Mouse (Mus musculus) intestine, postnatal 0 days (tissue): ENCODE data around the gene Gm5741. TPM values are rescaled to one million over a fixed set of nuclear protein-coding genes. Genes with fewer than 3 reads are reported as not detected.
A peak's percentile ranks its signal among the peaks of the same experiment; 100 is the strongest.

ENCODE experiments used
- ATAC-seq: fragments of 200-750 bp; cut with Nextera tagmentation; 2 replicates; pipeline ENCODE4 v1.8.0; 2017; ENCODE audit warnings: mild to moderate bottlenecking, moderate TSS enrichment, moderate library complexity
- H3K27ac ChIP-seq: fragments of 300-500 bp; sonication (generic); 2 replicates; pipeline ENCODE4 v1.5.1; 2014; ENCODE audit warnings: mild to moderate bottlenecking, low read depth, low read length, moderate library complexity
- H3K27me3 ChIP-seq: fragments of 300-500 bp; sonication (generic); replicated peaks from 2 replicates; pipeline ENCODE4 v1.6.1; 2014; ENCODE audit warnings: low read length, mixed read lengths; ENCODE audit not compliant: control insufficient read depth, insufficient read depth
- H3K36me3 ChIP-seq: fragments of 300-500 bp; sonication (generic); 2 replicates; pipeline ENCODE4 v1.6.1; 2014; ENCODE audit warnings: mild to moderate bottlenecking, moderate library complexity; ENCODE audit not compliant: control insufficient read depth, insufficient read depth
- H3K4me1 ChIP-seq: fragments of 300-500 bp; sonication (generic); replicated peaks from 2 replicates; pipeline ENCODE4 v1.6.1; 2014; ENCODE audit warnings: antibody characterized with exemption, low read length, mixed read lengths; ENCODE audit not compliant: control insufficient read depth, insufficient read depth
- H3K4me2 ChIP-seq: fragments of 300-500 bp; sonication (generic); replicated peaks from 2 replicates; pipeline ENCODE4 v1.6.1; 2014; ENCODE audit warnings: low read depth, mild to moderate bottlenecking, moderate library complexity
- H3K4me3 ChIP-seq: fragments of 300-500 bp; sonication (generic); 2 replicates; pipeline ENCODE4 v1.5.1; 2014; ENCODE audit warnings: low read depth, low read length
- H3K9ac ChIP-seq: fragments of 300-500 bp; sonication (generic); 2 replicates; pipeline ENCODE4 v1.6.1; 2014; ENCODE audit warnings: mild to moderate bottlenecking, low read depth, low read length
- H3K9me3 ChIP-seq: fragments of 300-500 bp; sonication (generic); 2 replicates; pipeline ENCODE4 v1.6.1; 2016; ENCODE audit warnings: mixed run types; ENCODE audit not compliant: control insufficient read depth
- CTCF ChIP-seq: sonication (generic); IDR thresholded peaks from 2 replicates; pipeline ENCODE4 v1.5.1; 2016; ENCODE audit warnings: low read depth, mild to moderate bottlenecking, control low read depth, antibody characterized with exemption, moderate library complexity
- WGBS: fragments of 180-500 bp; shearing (Covaris S2); extraction: QIAGEN DNeasy Blood & Tissue Kit; methylation state at CpG from one replicate; pipeline ENCODE4 v1.1.7; 2014; 5-methylcytosine and 5-hydroxymethylcytosine counted together
- polyA plus RNA-seq: library from polyadenylated mRNA; unstranded; fragments of >200 nt; fragmentation: Nextera tagmentation; extraction: Ambion mirVana; gene quantifications from 2 replicates; pipeline ENCODE4 v1.2.1, GENCODE M21; 2015

Gene Gm5741
- polyA plus RNA-seq, 1 experiment from 2014 or later, result 0.60 TPM

GRCm38 (mm10) chr8:85035165-85035727, 32.5 kb downstream of the Gm5741 start:
- Histone ChIP-seq H3K4me1 (peaks cover 5% of the 10 kb centered on the region; the same call in 1 of the 2 replicates), H3K27me3 (no peaks in the 10 kb centered on the region), H3K4me3 (peak overlapping the region; percentile 88), H3K4me2 (peak overlapping the region; percentile 94), H3K36me3 (peaks cover 14% of the 10 kb centered on the region), H3K27ac (peak overlapping the region; percentile 96), H3K9ac (peak overlapping the region; percentile 89), H3K9me3 (no peaks in the 10 kb centered on the region)
- WGBS, result 2% methylated on average over 12 of the region's 12 CpGs
- ATAC-seq, result no peak
- TF ChIP-seq CTCF, result no peak

- H3K9me3 ChIP-seq, result no peaks in the 10 kb centered on the region
- H3K4me3 ChIP-seq, result peak overlapping the region; percentile 88
- H3K27ac ChIP-seq, result peak overlapping the region; percentile 17; the same call in 1 of the 2 replicates
- TF ChIP-seq CTCF, result no peak
- 0 out of 2 replicates have a peak overlapping the region, but pooled peaks have one; percentile 32 for H3K9ac ChIP-seq
- H3K36me3 ChIP-seq, result peaks cover 19% of the 10 kb centered on the region
- peaks cover 5% of the 10 kb centered on the region; the same call in 1 of the 2 replicates for H3K4me1 ChIP-seq
- H3K27me3 ChIP-seq, result no peaks in the 10 kb centered on the region
- peak overlapping the region; percentile 94 for H3K4me2 ChIP-seq
- WGBS, result under 1% methylated on average over 13 of the region's 13 CpGs
- no peak for ATAC-seq
These were observed 33.0 kb downstream of the Gm5741 start for GRCm38 (mm10) chr8:85034764-85035163.

GRCm38 (mm10) chr8:85033867-85034266, 33.9 kb downstream of the Gm5741 start:
- Histone ChIP-seq H3K4me3 (no peak overlapping the region), H3K9ac (no peak overlapping the region), H3K9me3 (no peaks in the 10 kb centered on the region), H3K27me3 (no peaks in the 10 kb centered on the region), H3K36me3 (peaks cover 21% of the 10 kb centered on the region), H3K4me2 (no peak overlapping the region), H3K27ac (no peak overlapping the region), H3K4me1 (peaks cover 5% of the 10 kb centered on the region; the same call in 1 of the 2 replicates)
- TF ChIP-seq CTCF, result no peak
- no peak for ATAC-seq
- WGBS, result 48% methylated on average over 1 of the region's 1 CpGs

GRCm38 (mm10) chr8:85032622-85033311, 35.0 kb downstream of the Gm5741 start:
- no peak overlapping the region for H3K4me2 ChIP-seq
- no peak overlapping the region for H3K9ac ChIP-seq
- H3K4me3 ChIP-seq, result no peak overlapping the region
- H3K4me1 ChIP-seq, result peaks cover 6% of the 10 kb centered on the region; the same call in 1 of the 2 replicates
- 71% methylated on average over 4 of the region's 4 CpGs for WGBS
- H3K27ac ChIP-seq, result no peak overlapping the region
- no peaks in the 10 kb centered on the region for H3K9me3 ChIP-seq
- no peak for ATAC-seq
- no peaks in the 10 kb centered on the region for H3K27me3 ChIP-seq
- peaks cover 21% of the 10 kb centered on the region for H3K36me3 ChIP-seq
- no peak for TF ChIP-seq CTCF

- Histone ChIP-seq H3K4me2 (peak overlapping the region; percentile 91), H3K4me3 (0 out of 2 replicates have a peak overlapping the region, but pooled peaks have one; percentile 99), H3K27ac (peak overlapping the region; percentile 41; the same call in 1 of the 2 replicates), H3K4me1 (0 out of 2 replicates have a peak, but pooled peaks cover 5% of the 10 kb centered on the region), H3K36me3 (peaks cover 21% of the 10 kb centered on the region), H3K9me3 (no peaks in the 10 kb centered on the region), H3K9ac (no peak overlapping the region), H3K27me3 (no peaks in the 10 kb centered on the region)
- WGBS, result 57% methylated on average over 14 of the region's 14 CpGs
- no peak for TF ChIP-seq CTCF
- ATAC-seq, result no peak
These were observed 38.5 kb downstream of the Gm5741 start for GRCm38 (mm10) chr8:85029271-85029670.

- peak overlapping the region; percentile 91 for H3K4me2 ChIP-seq
- no peaks in the 10 kb centered on the region for H3K27me3 ChIP-seq
- 0 out of 2 replicates have a peak, but pooled peaks cover 5% of the 10 kb centered on the region for H3K4me1 ChIP-seq
- H3K36me3 ChIP-seq, result peaks cover 33% of the 10 kb centered on the region
- peak overlapping the region; percentile 99 for H3K4me3 ChIP-seq
- H3K9me3 ChIP-seq, result no peaks in the 10 kb centered on the region
- 7% methylated on average over 2 of the region's 2 CpGs for WGBS
- ATAC-seq, result no peak
- TF ChIP-seq CTCF, result peak; percentile 36; the same call in 1 of the 2 replicates
- peak overlapping the region; percentile 96 for H3K9ac ChIP-seq
- no peak overlapping the region for H3K27ac ChIP-seq
These were observed 39.9 kb downstream of the Gm5741 start for GRCm38 (mm10) chr8:85027922-85028321.
